Mouse (Mus musculus) ES-Bruce4 (cell line): ENCODE data around the gene Gpr179. TPM values are rescaled to one million over a fixed set of nuclear protein-coding genes. Genes with fewer than 3 reads are reported as not detected.
A peak's percentile ranks its signal among the peaks of the same experiment; 100 is the strongest.

Source experiments
- H3K27ac ChIP-seq: 2 replicates; pipeline ENCODE4 v1.5.1; 2012; ENCODE audit warnings: low read length, inconsistent platforms; ENCODE audit not compliant: insufficient read depth
- H3K27me3 ChIP-seq: 2 replicates; pipeline ENCODE4 v1.6.1; 2012; ENCODE audit warnings: mild to moderate bottlenecking, low read length, inconsistent platforms; ENCODE audit not compliant: control insufficient read depth, poor library complexity, insufficient read depth, severe bottlenecking
- H3K36me3 ChIP-seq: 2 replicates; pipeline ENCODE4 v1.6.1; 2012; ENCODE audit warnings: inconsistent platforms, mild to moderate bottlenecking, low read length, moderate library complexity; ENCODE audit not compliant: control insufficient read depth, poor library complexity, insufficient read depth, severe bottlenecking
- H3K4me1 ChIP-seq: one replicate; pipeline ENCODE4 v1.8.1; 2011; ENCODE audit warnings: low read length; ENCODE audit not compliant: control insufficient read depth, insufficient read depth
- H3K4me3 ChIP-seq: 2 replicates; pipeline ENCODE4 v1.5.1; 2011; ENCODE audit warnings: low read depth, mild to moderate bottlenecking, low read length
- H3K9ac ChIP-seq: 2 replicates; pipeline ENCODE4 v1.6.1; 2012; ENCODE audit warnings: low read depth, mild to moderate bottlenecking, inconsistent platforms; ENCODE audit not compliant: poor library complexity, severe bottlenecking
- H3K9me3 ChIP-seq: replicated peaks from 2 replicates; pipeline ENCODE4 v1.6.1; 2012; ENCODE audit warnings: mild to moderate bottlenecking, low read length, inconsistent platforms; ENCODE audit not compliant: control insufficient read depth, poor library complexity, insufficient read depth, severe bottlenecking
- CTCF ChIP-seq: IDR thresholded peaks from one replicate; pipeline ENCODE4 v1.8.1; 2011; ENCODE audit warnings: low read depth, low read length
- EP300 ChIP-seq: IDR thresholded peaks from 2 replicates; pipeline ENCODE4 v1.6.1; 2011; ENCODE audit warnings: low read depth, low read length; ENCODE audit not compliant: insufficient read depth
- POLR2A ChIP-seq: IDR thresholded peaks from one replicate; pipeline ENCODE4 v1.8.1; 2011; ENCODE audit warnings: low read length; ENCODE audit not compliant: insufficient read depth
- polyA plus RNA-seq: library from polyadenylated mRNA; stranded (reverse); fragments of >200 nt; gene quantifications from 2 replicates; pipeline ENCODE4 v1.2.4, GENCODE M21; 2011; ENCODE audit warnings: low read depth; ENCODE audit not compliant: missing spikeins, insufficient read depth, insufficient read length

The Gpr179 gene
- polyA plus RNA-seq, 1 experiment: 0.24 TPM

DNA sequence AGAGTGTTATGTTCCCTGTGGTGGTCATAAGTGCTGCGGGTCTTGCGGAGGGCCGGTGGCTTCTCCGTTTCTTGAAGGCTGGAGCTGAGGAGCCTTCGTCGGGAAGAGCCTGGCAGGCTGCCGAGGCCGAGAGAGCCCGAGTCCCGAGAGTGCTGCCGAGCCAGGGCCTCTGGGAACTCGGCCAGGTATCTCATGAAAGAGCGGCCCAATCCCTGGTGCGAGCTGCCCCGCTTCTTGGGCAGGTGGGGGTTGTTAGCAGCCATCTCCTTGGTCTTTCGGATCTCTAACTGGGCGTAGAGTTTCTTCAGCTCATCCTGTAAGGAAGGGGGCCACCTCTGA lies 12.9 kb downstream of the Gpr179 start:
- no peaks in the 10 kb centered on the region for H3K9me3 ChIP-seq
- H3K4me1 ChIP-seq: peaks cover 14% of the 10 kb centered on the region
- H3K27ac ChIP-seq: no peak overlapping the region
- H3K9ac ChIP-seq: peak overlapping the region; percentile 44
- TF ChIP-seq CTCF (no peak), POLR2A (no peak), EP300 (no peak)
- no peaks in the 10 kb centered on the region for H3K36me3 ChIP-seq
- H3K27me3 ChIP-seq: no peaks in the 10 kb centered on the region
- peak overlapping the region; percentile 21; the same call in 1 of the 2 replicates for H3K4me3 ChIP-seq

DNA sequence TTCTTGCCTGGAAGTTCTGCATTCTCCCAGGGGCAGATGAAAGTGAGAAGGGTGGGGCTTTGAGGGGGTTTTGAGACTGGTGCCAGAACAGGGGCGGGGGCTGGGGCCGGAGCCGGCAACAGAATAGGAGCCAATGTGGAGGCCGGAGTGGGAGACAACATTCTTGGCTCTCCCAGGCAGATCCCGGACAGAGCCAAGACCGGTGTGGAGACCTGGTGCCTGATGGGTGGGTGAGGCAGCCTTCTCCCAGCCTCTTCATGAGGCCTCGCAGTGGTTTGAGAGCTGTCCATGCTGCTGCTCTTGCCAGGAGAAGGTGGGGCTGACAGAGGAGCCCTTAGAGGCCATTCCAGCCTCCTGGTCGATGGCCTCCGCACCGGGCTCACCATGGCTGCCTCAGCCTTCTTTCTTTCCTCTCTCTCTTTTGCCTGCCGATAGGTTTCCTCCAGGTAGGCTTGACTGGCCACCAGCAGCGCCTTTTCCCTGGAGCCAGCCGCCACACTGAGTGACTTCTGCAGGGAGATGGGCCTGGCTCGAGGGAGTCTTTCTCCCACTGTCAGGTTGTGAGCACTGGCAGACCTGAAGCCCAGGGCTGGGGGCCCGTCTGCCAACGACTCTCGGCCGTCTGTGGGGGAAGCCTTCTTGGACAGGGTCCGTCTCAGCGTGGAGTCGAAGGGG lies 13.4 kb downstream of the Gpr179 start:
- H3K27me3 ChIP-seq: no peaks in the 10 kb centered on the region
- H3K9me3 ChIP-seq: no peaks in the 10 kb centered on the region
- H3K4me1 ChIP-seq: peaks cover 14% of the 10 kb centered on the region
- TF ChIP-seq CTCF (no peak), POLR2A (no peak), EP300 (no peak)
- H3K9ac ChIP-seq: peak overlapping the region; percentile 44
- no peaks in the 10 kb centered on the region for H3K36me3 ChIP-seq
- H3K27ac ChIP-seq: no peak overlapping the region
- peak overlapping the region; percentile 21; the same call in 1 of the 2 replicates for H3K4me3 ChIP-seq

DNA sequence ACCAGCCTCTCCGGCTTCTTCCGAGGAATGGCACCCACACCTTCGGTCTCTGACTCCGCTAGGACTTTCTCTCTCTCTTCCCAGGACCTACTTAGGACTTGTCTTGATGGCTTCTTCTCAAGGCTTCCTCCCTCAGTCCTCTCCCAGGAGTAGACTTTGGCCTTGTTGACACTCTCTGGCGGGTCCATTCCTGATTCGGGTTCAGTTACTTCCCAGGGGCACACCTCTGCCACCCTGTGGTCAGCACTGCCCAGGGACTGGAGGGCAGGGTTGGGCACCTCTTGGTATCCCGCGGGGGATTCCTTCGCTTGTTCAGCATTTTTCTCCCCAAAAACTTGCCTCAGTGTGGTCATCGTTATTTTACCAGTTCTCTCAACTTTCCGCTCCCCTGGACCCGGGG lies 14.5 kb downstream of the Gpr179 start:
- TF ChIP-seq POLR2A (no peak), CTCF (peak; percentile 14), EP300 (no peak)
- Histone ChIP-seq H3K36me3 (no peaks in the 10 kb centered on the region), H3K27me3 (no peaks in the 10 kb centered on the region), H3K27ac (no peak overlapping the region), H3K4me1 (peaks cover 19% of the 10 kb centered on the region), H3K9ac (peak overlapping the region; percentile 34; the same call in 1 of the 2 replicates), H3K9me3 (no peaks in the 10 kb centered on the region), H3K4me3 (peak overlapping the region; percentile 20)

DNA sequence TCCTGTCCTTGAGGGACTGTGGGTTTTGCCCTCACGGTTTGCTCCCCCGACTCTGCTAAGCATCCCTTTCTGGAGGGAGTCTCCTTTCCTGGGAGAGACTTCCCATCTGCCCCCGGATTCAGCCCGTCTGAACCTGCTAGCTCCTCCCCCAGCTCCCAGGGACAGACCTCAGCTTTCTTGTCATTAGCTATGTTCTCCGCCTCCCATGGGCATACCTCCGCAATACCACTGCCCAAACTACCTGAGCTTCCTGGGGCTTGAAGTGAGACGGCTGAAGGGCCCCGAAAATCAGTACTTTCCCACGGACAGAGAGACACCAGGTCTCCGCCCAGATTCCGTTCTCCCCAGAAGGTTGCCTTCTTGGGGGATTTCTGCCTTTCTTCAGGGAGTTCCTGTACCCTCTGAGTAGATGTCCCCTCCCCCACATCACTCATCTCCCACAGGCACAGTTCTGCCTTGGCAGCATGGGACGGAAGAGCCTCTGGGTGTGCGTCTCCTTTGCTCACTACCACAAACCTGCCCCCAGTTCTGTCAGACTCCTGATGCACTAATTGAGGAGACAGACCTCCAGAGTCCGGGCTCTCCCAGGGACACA lies 15.0 kb downstream of the Gpr179 start:
- Histone ChIP-seq H3K27ac (no peak overlapping the region), H3K4me1 (peaks cover 19% of the 10 kb centered on the region), H3K9me3 (no peaks in the 10 kb centered on the region), H3K36me3 (no peaks in the 10 kb centered on the region), H3K4me3 (peak overlapping the region; percentile 34), H3K9ac (peak overlapping the region; percentile 34), H3K27me3 (no peaks in the 10 kb centered on the region)
- no peak for TF ChIP-seq CTCF
- no peak for TF ChIP-seq POLR2A
- no peak for TF ChIP-seq EP300

DNA sequence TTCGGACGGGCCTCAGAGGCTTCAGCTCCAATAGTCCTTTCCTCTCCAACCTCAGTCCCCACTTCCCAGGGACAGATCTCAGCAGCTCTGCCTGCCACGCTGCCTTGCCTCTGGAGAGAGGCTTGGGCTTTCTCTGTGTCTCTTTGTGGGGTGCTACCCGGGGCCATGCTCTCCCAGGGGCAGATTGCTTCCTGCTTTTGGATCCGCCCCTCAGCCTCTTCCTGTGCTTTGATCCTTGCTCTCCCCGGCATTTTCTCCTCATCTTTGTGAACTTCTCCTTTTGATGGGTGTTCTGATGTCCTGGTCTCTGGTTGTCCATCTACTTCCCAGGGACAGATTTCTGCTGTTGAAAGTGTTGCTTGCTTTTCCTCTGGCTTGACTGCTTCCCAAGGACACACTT lies 15.6 kb downstream of the Gpr179 start:
- Histone ChIP-seq H3K27ac (no peak overlapping the region), H3K9me3 (no peaks in the 10 kb centered on the region), H3K9ac (peak overlapping the region; percentile 34), H3K36me3 (no peaks in the 10 kb centered on the region), H3K27me3 (no peaks in the 10 kb centered on the region), H3K4me1 (peaks cover 19% of the 10 kb centered on the region), H3K4me3 (peak overlapping the region; percentile 34)
- TF ChIP-seq EP300 (no peak), POLR2A (no peak)

DNA sequence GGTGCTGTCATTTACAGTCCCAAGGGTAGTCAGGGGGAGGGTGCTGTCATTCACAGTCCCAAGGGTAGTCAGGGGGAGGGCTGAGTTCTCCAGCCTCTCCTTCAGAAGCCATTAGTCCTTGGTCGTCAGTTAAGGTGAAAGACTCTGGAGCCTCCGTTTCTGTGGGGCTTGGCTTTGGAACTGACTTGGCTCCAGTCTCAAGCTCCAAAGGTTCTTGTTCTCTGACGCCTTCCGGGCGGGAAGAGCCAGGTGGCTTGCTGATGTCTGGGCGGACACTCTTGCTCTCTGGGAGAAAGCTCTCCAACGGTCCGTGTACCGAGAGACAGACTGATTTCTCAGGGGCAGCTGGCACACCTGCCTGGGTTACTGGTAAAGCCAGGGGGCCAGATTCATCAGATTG lies 17.5 kb downstream of the Gpr179 start:
- Histone ChIP-seq H3K27me3 (no peaks in the 10 kb centered on the region), H3K4me3 (no peak overlapping the region), H3K9me3 (no peaks in the 10 kb centered on the region), H3K36me3 (peaks cover 7% of the 10 kb centered on the region), H3K4me1 (peaks cover 19% of the 10 kb centered on the region), H3K9ac (no peak overlapping the region), H3K27ac (no peak overlapping the region)
- no peak for TF ChIP-seq CTCF
- no peak for TF ChIP-seq EP300
- no peak for TF ChIP-seq POLR2A
